Mouse (Mus musculus): ENCODE results near the gene Tlr4. TPM values are rescaled to one million over a fixed set of nuclear protein-coding genes. Genes with fewer than 3 reads are reported as not detected.

Gene Tlr4
- total RNA-seq, 2 experiments from 2014 or later, result 13.6 to 13.9 TPM

GRCm38 (mm10) chr4:66894547-66894946 lies 67.2 kb downstream of the Tlr4 start:
- no peak for ATAC-seq (replicated peaks; ENCODE audit: poor library complexity)

- no peak for ATAC-seq (replicated peaks; ENCODE audit: poor library complexity)
Measured at GRCm38 (mm10) chr4:66894981-66895380, 67.6 kb downstream of the Tlr4 start.

GRCm38 (mm10) chr4:66900126-66900525 lies 72.7 kb downstream of the Tlr4 start:
- no peak for ATAC-seq (replicated peaks; ENCODE audit: poor library complexity)

- ATAC-seq (replicated peaks; ENCODE audit: poor library complexity), result no peak
Measured at GRCm38 (mm10) chr4:66901498-66901897, 74.1 kb downstream of the Tlr4 start.

- no peak for ATAC-seq (replicated peaks; ENCODE audit: poor library complexity)
Measured at GRCm38 (mm10) chr4:66908376-66908775, 81.0 kb downstream of the Tlr4 start.

GRCm38 (mm10) chr4:66919630-66920372 lies 92.4 kb downstream of the Tlr4 start:
- ATAC-seq (replicated peaks; ENCODE audit: poor library complexity), result no peak

- ATAC-seq (replicated peaks; ENCODE audit: poor library complexity), result peak; percentile 50; the same call in 1 of the 2 replicates
Measured at GRCm38 (mm10) chr4:66923616-66924276, 96.4 kb downstream of the Tlr4 start.

- no peak for ATAC-seq (replicated peaks; ENCODE audit: poor library complexity)
Measured at GRCm38 (mm10) chr4:66926066-66926465, 98.7 kb downstream of the Tlr4 start.

- ATAC-seq (replicated peaks; ENCODE audit: poor library complexity), result peak; percentile 83
Measured at GRCm38 (mm10) chr4:66927537-66928088, 100.2 kb downstream of the Tlr4 start.

GRCm38 (mm10) chr4:66938489-66939061 lies 111.2 kb downstream of the Tlr4 start:
- no peak for ATAC-seq (replicated peaks; ENCODE audit: poor library complexity)

GRCm38 (mm10) chr4:66941894-66942293 lies 114.5 kb downstream of the Tlr4 start:
- ATAC-seq (replicated peaks; ENCODE audit: poor library complexity), result no peak

- ATAC-seq (replicated peaks; ENCODE audit: poor library complexity), result peak; percentile 42; the same call in 1 of the 2 replicates
Measured at GRCm38 (mm10) chr4:66943699-66944098, 116.3 kb downstream of the Tlr4 start.

GRCm38 (mm10) chr4:66947657-66948056 lies 120.3 kb downstream of the Tlr4 start:
- ATAC-seq (replicated peaks; ENCODE audit: poor library complexity), result no peak

GRCm38 (mm10) chr4:66974918-66975317 lies 147.5 kb downstream of the Tlr4 start:
- ATAC-seq (replicated peaks; ENCODE audit: poor library complexity), result no peak
